Mouse (Mus musculus) limb, embryonic 11.5 days (tissue): ENCODE results near the gene Dpy19l1. TPM values are rescaled to one million over a fixed set of nuclear protein-coding genes. Genes with fewer than 3 reads are reported as not detected.

Source experiments
- ATAC-seq: fragments of 200-750 bp; cut with Nextera tagmentation; 2 replicates; pipeline ENCODE4 v1.8.0; 2017; ENCODE audit warnings: low read depth; ENCODE audit not compliant: insufficient number of reproducible peaks, low FRiP score, low TSS enrichment
- DNase-seq: peaks from one replicate; pipeline ENCODE4 v3.0.0-alpha.2; 2015; ENCODE audit warnings: low spot score
- H3K27ac ChIP-seq: fragments of 300-500 bp; sonication (generic); replicated peaks from 2 replicates; pipeline ENCODE4 v1.5.1; 2014; ENCODE audit warnings: low read depth, mild to moderate bottlenecking, low read length
- H3K27me3 ChIP-seq: fragments of 300-500 bp; sonication (generic); 2 replicates; pipeline ENCODE4 v1.6.1; 2014; ENCODE audit warnings: mild to moderate bottlenecking, low read length, mixed read lengths; ENCODE audit not compliant: control insufficient read depth, insufficient read depth
- H3K36me3 ChIP-seq: fragments of 300-500 bp; sonication (generic); 2 replicates; pipeline ENCODE4 v1.6.1; 2014; ENCODE audit warnings: mild to moderate bottlenecking, low read length, moderate library complexity, mixed read lengths; ENCODE audit not compliant: control insufficient read depth, insufficient read depth
- H3K4me1 ChIP-seq: fragments of 300-500 bp; sonication (generic); 2 replicates; pipeline ENCODE4 v1.6.1; 2014; ENCODE audit warnings: low read length, mixed read lengths; ENCODE audit not compliant: control insufficient read depth, insufficient read depth
- H3K4me2 ChIP-seq: fragments of 300-500 bp; sonication (generic); 2 replicates; pipeline ENCODE4 v1.6.1; 2014; ENCODE audit warnings: low read depth, mild to moderate bottlenecking, moderate library complexity; ENCODE audit not compliant: severe bottlenecking
- H3K4me3 ChIP-seq: fragments of 300-500 bp; sonication (generic); 2 replicates; pipeline ENCODE4 v1.5.1; 2014; ENCODE audit warnings: low read depth, low read length
- H3K9ac ChIP-seq: fragments of 300-500 bp; sonication (generic); 2 replicates; pipeline ENCODE4 v1.6.1; 2014; ENCODE audit warnings: mild to moderate bottlenecking, low read length
- H3K9me3 ChIP-seq: fragments of 300-500 bp; sonication (generic); 2 replicates; pipeline ENCODE4 v1.6.1; 2016; ENCODE audit warnings: low read length; ENCODE audit not compliant: control insufficient read depth
- WGBS: fragments of 180-500 bp; shearing (Covaris S2); extraction: QIAGEN DNeasy Blood & Tissue Kit; methylation state at CpG from one replicate; pipeline ENCODE4 v1.1.7; 2014; 5-methylcytosine and 5-hydroxymethylcytosine counted together
- polyA plus RNA-seq: library from polyadenylated mRNA; unstranded; fragments of >200 nt; fragmentation: Nextera tagmentation; extraction: Ambion mirVana; gene quantifications from 2 replicates; pipeline ENCODE4 v1.2.1, GENCODE M21; 2014

Gene Dpy19l1
- polyA plus RNA-seq, 1 experiment from 2014 or later = 18.7 TPM

GRCm38 (mm10) chr9:24420144-24420543 is 82.8 kb downstream of the Dpy19l1 start:
- no peaks in the 10 kb centered on the region for H3K4me1 ChIP-seq
- WGBS = 94% methylated on average over 4 of the region's 4 CpGs
- no peak overlapping the region for H3K4me3 ChIP-seq
- no peaks in the 10 kb centered on the region for H3K27me3 ChIP-seq
- DNase-seq (no peak), ATAC-seq (no peak)
- H3K27ac ChIP-seq = no peak overlapping the region
- H3K9ac ChIP-seq = no peak overlapping the region
- peaks cover 7% of the 10 kb centered on the region; the same call in 1 of the 2 replicates for H3K36me3 ChIP-seq
- H3K9me3 ChIP-seq = no peaks in the 10 kb centered on the region; the same call in 1 of the 2 replicates
- no peak overlapping the region for H3K4me2 ChIP-seq

- no peaks in the 10 kb centered on the region for H3K4me1 ChIP-seq
- H3K36me3 ChIP-seq = peaks cover 7% of the 10 kb centered on the region; the same call in 1 of the 2 replicates
- no peaks in the 10 kb centered on the region for H3K27me3 ChIP-seq
- H3K4me2 ChIP-seq = no peak overlapping the region
- no peak overlapping the region for H3K4me3 ChIP-seq
- H3K9me3 ChIP-seq = no peaks in the 10 kb centered on the region; the same call in 1 of the 2 replicates
- WGBS = 81% methylated on average over 5 of the region's 5 CpGs
- DNase-seq (no peak), ATAC-seq (no peak)
- no peak overlapping the region for H3K27ac ChIP-seq
- H3K9ac ChIP-seq = no peak overlapping the region
Measured at GRCm38 (mm10) chr9:24418281-24418680, 84.7 kb downstream of the Dpy19l1 start.

- DNase-seq = no peak
- no peak overlapping the region for H3K4me2 ChIP-seq
- H3K27me3 ChIP-seq = no peaks in the 10 kb centered on the region
- H3K9ac ChIP-seq = no peak overlapping the region
- no peak overlapping the region for H3K4me3 ChIP-seq
- no peaks in the 10 kb centered on the region; the same call in 1 of the 2 replicates for H3K36me3 ChIP-seq
- H3K4me1 ChIP-seq = no peaks in the 10 kb centered on the region
- no peak for ATAC-seq
- H3K9me3 ChIP-seq = no peaks in the 10 kb centered on the region
- no peak overlapping the region for H3K27ac ChIP-seq
- WGBS = 91% methylated on average over 8 of the region's 8 CpGs
Measured at GRCm38 (mm10) chr9:24411483-24411882, 91.5 kb downstream of the Dpy19l1 start.

GRCm38 (mm10) chr9:24410439-24410838 is 92.5 kb downstream of the Dpy19l1 start:
- H3K27me3 ChIP-seq = no peaks in the 10 kb centered on the region
- WGBS = 85% methylated on average over 1 of the region's 1 CpGs
- ATAC-seq = no peak
- no peak for DNase-seq
- no peak overlapping the region for H3K4me2 ChIP-seq
- H3K4me3 ChIP-seq = no peak overlapping the region
- H3K36me3 ChIP-seq = no peaks in the 10 kb centered on the region; the same call in 1 of the 2 replicates
- no peaks in the 10 kb centered on the region for H3K4me1 ChIP-seq
- H3K9me3 ChIP-seq = no peaks in the 10 kb centered on the region
- H3K27ac ChIP-seq = no peak overlapping the region
- H3K9ac ChIP-seq = no peak overlapping the region

- no peaks in the 10 kb centered on the region for H3K27me3 ChIP-seq
- H3K27ac ChIP-seq = no peak overlapping the region
- H3K36me3 ChIP-seq = no peaks in the 10 kb centered on the region; the same call in 1 of the 2 replicates
- no peak overlapping the region for H3K9ac ChIP-seq
- ATAC-seq (no peak), DNase-seq (no peak)
- H3K4me1 ChIP-seq = no peaks in the 10 kb centered on the region
- H3K4me2 ChIP-seq = no peak overlapping the region
- H3K9me3 ChIP-seq = no peaks in the 10 kb centered on the region
- no peak overlapping the region for H3K4me3 ChIP-seq
- WGBS = 74% methylated on average over 3 of the region's 3 CpGs
Measured at GRCm38 (mm10) chr9:24407992-24408391, 94.9 kb downstream of the Dpy19l1 start.

- no peaks in the 10 kb centered on the region for H3K27me3 ChIP-seq
- H3K9ac ChIP-seq = no peak overlapping the region
- ATAC-seq = no peak
- no peak overlapping the region for H3K27ac ChIP-seq
- no peaks in the 10 kb centered on the region for H3K9me3 ChIP-seq
- H3K4me2 ChIP-seq = no peak overlapping the region
- no peak for DNase-seq
- no peaks in the 10 kb centered on the region for H3K4me1 ChIP-seq
- H3K36me3 ChIP-seq = no peaks in the 10 kb centered on the region
- no peak overlapping the region for H3K4me3 ChIP-seq
- WGBS = 81% methylated on average over 3 of the region's 3 CpGs
Measured at GRCm38 (mm10) chr9:24394146-24394545, 108.8 kb downstream of the Dpy19l1 start.

GRCm38 (mm10) chr9:24390807-24391370 is 112.1 kb downstream of the Dpy19l1 start:
- WGBS = 90% methylated on average over 8 of the region's 8 CpGs
- Histone ChIP-seq H3K36me3 (no peaks in the 10 kb centered on the region), H3K27ac (no peak overlapping the region), H3K4me1 (no peaks in the 10 kb centered on the region), H3K27me3 (no peaks in the 10 kb centered on the region), H3K4me3 (no peak overlapping the region), H3K9me3 (no peaks in the 10 kb centered on the region), H3K9ac (no peak overlapping the region), H3K4me2 (no peak overlapping the region)
- ATAC-seq (no peak), DNase-seq (no peak)

DNA sequence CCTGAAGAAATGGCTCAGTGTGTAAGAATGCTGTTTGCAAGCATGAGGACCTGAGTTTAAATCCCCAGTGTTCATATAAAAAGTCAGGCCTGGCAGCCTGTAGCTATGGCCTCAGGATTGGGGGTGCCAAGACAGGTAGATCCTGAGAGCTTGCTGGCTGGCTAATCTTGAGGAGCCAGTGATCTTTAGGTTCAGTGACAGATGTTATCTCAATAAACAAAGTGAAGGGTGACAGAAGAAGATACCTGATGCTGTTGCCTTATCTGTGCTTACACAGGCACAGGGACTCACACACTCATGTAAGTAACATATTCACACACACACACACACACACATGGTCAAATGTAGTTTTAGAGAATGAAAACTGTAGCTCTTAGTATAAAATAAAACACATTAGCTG is 115.7 kb downstream of the Dpy19l1 start:
- no peak overlapping the region for H3K4me2 ChIP-seq
- DNase-seq = no peak
- no peaks in the 10 kb centered on the region for H3K9me3 ChIP-seq
- no peaks in the 10 kb centered on the region for H3K36me3 ChIP-seq
- no peaks in the 10 kb centered on the region for H3K27me3 ChIP-seq
- no peak overlapping the region for H3K4me3 ChIP-seq
- no peak overlapping the region for H3K27ac ChIP-seq
- H3K9ac ChIP-seq = no peak overlapping the region
- no peak for ATAC-seq
- H3K4me1 ChIP-seq = no peaks in the 10 kb centered on the region

DNA sequence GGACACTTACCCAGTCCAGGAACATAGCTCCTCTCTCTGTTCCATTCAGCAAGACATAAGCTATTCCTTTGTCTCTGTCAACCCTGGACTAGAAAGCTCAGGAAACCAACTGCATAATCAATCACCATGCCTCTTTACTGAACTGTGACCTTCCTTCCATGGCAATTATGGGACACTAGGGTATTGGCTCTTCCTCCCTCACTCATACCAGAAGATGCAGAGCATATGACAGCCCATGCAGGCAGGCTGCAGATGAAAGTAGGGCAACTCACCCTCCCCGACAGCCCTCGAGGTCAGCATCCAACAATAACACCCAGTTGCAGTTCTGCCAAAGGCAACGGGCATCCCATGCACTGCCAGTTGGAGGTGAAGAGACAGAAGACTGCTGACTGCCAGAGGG is 123.6 kb downstream of the Dpy19l1 start:
- no peak overlapping the region for H3K4me3 ChIP-seq
- H3K9me3 ChIP-seq = no peaks in the 10 kb centered on the region
- no peak overlapping the region for H3K4me2 ChIP-seq
- H3K27ac ChIP-seq = no peak overlapping the region
- H3K36me3 ChIP-seq = no peaks in the 10 kb centered on the region
- 69% methylated on average over 3 of the region's 3 CpGs for WGBS
- no peaks in the 10 kb centered on the region for H3K4me1 ChIP-seq
- DNase-seq (no peak), ATAC-seq (no peak)
- H3K27me3 ChIP-seq = no peaks in the 10 kb centered on the region
- no peak overlapping the region for H3K9ac ChIP-seq
